Comparison of ENCODE assay signal across 9 mouse cellular contexts in genomic region chr15:38374786-38375185, GRCm38 (mm10).
DNase-seq lines count a peak whose midpoint lies in the region; ATAC-seq and TF ChIP-seq lines count a peak whose summit lies in the region.
"Had no signal": no experiment of that assay in that cellular context is flagged by ENCODE, and none has a peak within 500 bp of the region (broad histone marks: within the 10 kb centered on the region; RNA-seq: fewer than 3 reads in every experiment).

No protein-coding gene starts in this region.

- H3K4me2 ChIP-seq in kidney, embryonic 16.5 days (replicated peaks; ENCODE audit: low read depth, low read length): no peak overlapping the region
- no peak overlapping the region for H3K4me2 ChIP-seq in hindbrain, embryonic 13.5 days
- H3K4me2 ChIP-seq in midbrain, embryonic 13.5 days (replicated peaks): no peak overlapping the region

- peak; percentile 29; the same call in 1 of the 2 replicates for ATAC-seq in kidney, embryonic 16.5 days (ENCODE audit: low FRiP score, low TSS enrichment)
- ATAC-seq in hindbrain, embryonic 13.5 days (ENCODE audit: low FRiP score): no peak
- ATAC-seq in midbrain, embryonic 13.5 days: no peak

- TF ChIP-seq POLR2A in bone marrow macrophage, adult 2 months (IDR thresholded peaks at IDR 0.05; ENCODE audit: borderline replicate concordance, low read depth, low read length): no peak

- WGBS in heart, embryonic 10.5 days: 82% methylated on average over 6 of the region's 6 CpGs
- 73% methylated on average over 6 of the region's 6 CpGs for WGBS in kidney, embryonic 16.5 days
- 88% methylated on average over 6 of the region's 6 CpGs for WGBS in hindbrain, embryonic 13.5 days
- WGBS in midbrain, embryonic 13.5 days: 79% methylated on average over 6 of the region's 6 CpGs

- no peaks in the 10 kb centered on the region for H3K9me3 ChIP-seq in heart, embryonic 10.5 days
- no peaks in the 10 kb centered on the region for H3K9me3 ChIP-seq in kidney, embryonic 16.5 days (ENCODE audit: low read length)
- H3K9me3 ChIP-seq in hindbrain, embryonic 13.5 days: no peaks in the 10 kb centered on the region
- H3K9me3 ChIP-seq in midbrain, embryonic 13.5 days: no peaks in the 10 kb centered on the region
- H3K9me3 ChIP-seq: embryonic facial prominence, embryonic 12.5 days had no signal

- DNase-seq in heart, adult 18-20 months: peak; percentile 92 to 96
- DNase-seq in heart, embryonic 10.5 days (ENCODE audit: low spot score): no peak
- peak; percentile 72 to 80 for DNase-seq in gastrocnemius, postnatal 4 days (ENCODE audit: low spot score in 2 of 2)
- DNase-seq in ovary, postnatal 36 days (ENCODE audit: low spot score): peak; percentile 74

- no peak for TF ChIP-seq CTCF in bone marrow macrophage, adult 2 months (IDR thresholded peaks at IDR 0.05; ENCODE audit: low read depth, low read length)

- no peaks in the 10 kb centered on the region for H3K36me3 ChIP-seq in heart, embryonic 10.5 days
- no peaks in the 10 kb centered on the region for H3K36me3 ChIP-seq in kidney, embryonic 16.5 days (ENCODE audit: insufficient read depth, low read length)
- H3K36me3 ChIP-seq in hindbrain, embryonic 13.5 days: no peaks in the 10 kb centered on the region
- H3K36me3 ChIP-seq in midbrain, embryonic 13.5 days: no peaks in the 10 kb centered on the region
- H3K36me3 ChIP-seq: embryonic facial prominence, embryonic 12.5 days had no signal

- no peak overlapping the region for H3K27ac ChIP-seq in heart, embryonic 10.5 days
- peak overlapping the region; percentile 60 for H3K27ac ChIP-seq in bone marrow macrophage, adult 2 months (ENCODE audit: insufficient read depth, low read depth, low read length)
- peak overlapping the region; percentile 32 for H3K27ac ChIP-seq in kidney, embryonic 16.5 days (ENCODE audit: low read length)
- H3K27ac ChIP-seq in hindbrain, embryonic 13.5 days: no peak overlapping the region
- H3K27ac ChIP-seq in midbrain, embryonic 13.5 days: no peak overlapping the region
- H3K27ac ChIP-seq: embryonic facial prominence, embryonic 12.5 days had no signal

- peaks cover 26% of the 10 kb centered on the region for H3K4me1 ChIP-seq in heart, embryonic 10.5 days
- H3K4me1 ChIP-seq in bone marrow macrophage, adult 2 months (ENCODE audit: control insufficient read depth, insufficient read depth, low read length): peaks cover 39% of the 10 kb centered on the region
- peaks cover 13% of the 10 kb centered on the region for H3K4me1 ChIP-seq in kidney, embryonic 16.5 days (ENCODE audit: insufficient read depth, low read length)
- H3K4me1 ChIP-seq in hindbrain, embryonic 13.5 days (replicated peaks): peaks cover 7% of the 10 kb centered on the region
- H3K4me1 ChIP-seq in midbrain, embryonic 13.5 days (replicated peaks): peaks cover 7% of the 10 kb centered on the region
- H3K4me1 ChIP-seq: embryonic facial prominence, embryonic 12.5 days had no signal

- no peaks in the 10 kb centered on the region for H3K27me3 ChIP-seq in heart, embryonic 10.5 days (ENCODE audit: insufficient read depth, poor library complexity, severe bottlenecking)
- H3K27me3 ChIP-seq in kidney, embryonic 16.5 days (ENCODE audit: insufficient read depth, low read length): no peaks in the 10 kb centered on the region
- no peaks in the 10 kb centered on the region for H3K27me3 ChIP-seq in hindbrain, embryonic 13.5 days
- H3K27me3 ChIP-seq in midbrain, embryonic 13.5 days: no peaks in the 10 kb centered on the region
- H3K27me3 ChIP-seq: embryonic facial prominence, embryonic 12.5 days had no signal

- no peak overlapping the region for H3K4me3 ChIP-seq in heart, embryonic 10.5 days
- no peak overlapping the region for H3K4me3 ChIP-seq in bone marrow macrophage, adult 2 months (ENCODE audit: insufficient read depth, low read length)
- H3K4me3 ChIP-seq in kidney, embryonic 16.5 days (ENCODE audit: low read length): no peak overlapping the region
- H3K4me3 ChIP-seq in hindbrain, embryonic 13.5 days: no peak overlapping the region
- H3K4me3 ChIP-seq in midbrain, embryonic 13.5 days (replicated peaks): no peak overlapping the region
- H3K4me3 ChIP-seq: embryonic facial prominence, embryonic 12.5 days had no signal

- no peak overlapping the region for H3K9ac ChIP-seq in kidney, embryonic 16.5 days (replicated peaks; ENCODE audit: low read length)
- no peak overlapping the region for H3K9ac ChIP-seq in hindbrain, embryonic 13.5 days
- H3K9ac ChIP-seq in midbrain, embryonic 13.5 days (replicated peaks): no peak overlapping the region
- H3K9ac ChIP-seq: embryonic facial prominence, embryonic 12.5 days had no signal

Comparison
In these comparisons a context has a peak if more than half of its experiments do, and no peak if none do; other contexts are left out.
1. H3K27ac ChIP-seq: peak in bone marrow macrophage, adult 2 months (single experiment) and kidney, embryonic 16.5 days (single experiment); none in heart, embryonic 10.5 days (single experiment), hindbrain, embryonic 13.5 days (single experiment) and midbrain, embryonic 13.5 days (single experiment).